Mouse (Mus musculus): ENCODE measurements around the gene Tmem94. TPM values are rescaled to one million over a fixed set of nuclear protein-coding genes. Genes with fewer than 3 reads are reported as not detected.

Gene Tmem94
- total and polyA plus RNA-seq, 3 experiments: 23.2 to 64.4 (median 38.9) TPM

DNA sequence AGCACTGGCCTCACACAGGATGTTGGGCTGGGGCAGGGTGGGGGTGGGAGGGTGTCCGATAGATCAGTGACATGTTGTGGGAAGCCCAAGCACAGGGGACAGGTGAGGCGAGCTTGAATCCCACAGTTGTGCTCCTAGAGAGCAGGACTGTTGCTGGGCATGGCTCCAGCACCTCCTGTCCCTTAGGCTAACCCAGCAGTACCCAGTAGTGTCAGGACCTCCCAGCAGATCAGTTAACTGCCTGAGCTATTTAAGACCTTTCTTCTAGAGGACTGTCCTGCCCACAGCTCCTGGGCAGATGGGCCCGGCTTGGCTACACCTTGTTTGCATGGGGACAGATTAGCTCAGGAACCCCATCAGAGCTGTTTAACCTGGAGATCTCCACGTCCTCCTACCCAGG lies 63.8 kb downstream of the Tmem94 start:
- H3K4me1 ChIP-seq (ENCODE audit: control insufficient read depth in 1 of 2, insufficient read depth in 2 of 2, low read length in 2 of 2): peaks cover 11 to 33% of the 10 kb centered on the region in 2 experiments

DNA sequence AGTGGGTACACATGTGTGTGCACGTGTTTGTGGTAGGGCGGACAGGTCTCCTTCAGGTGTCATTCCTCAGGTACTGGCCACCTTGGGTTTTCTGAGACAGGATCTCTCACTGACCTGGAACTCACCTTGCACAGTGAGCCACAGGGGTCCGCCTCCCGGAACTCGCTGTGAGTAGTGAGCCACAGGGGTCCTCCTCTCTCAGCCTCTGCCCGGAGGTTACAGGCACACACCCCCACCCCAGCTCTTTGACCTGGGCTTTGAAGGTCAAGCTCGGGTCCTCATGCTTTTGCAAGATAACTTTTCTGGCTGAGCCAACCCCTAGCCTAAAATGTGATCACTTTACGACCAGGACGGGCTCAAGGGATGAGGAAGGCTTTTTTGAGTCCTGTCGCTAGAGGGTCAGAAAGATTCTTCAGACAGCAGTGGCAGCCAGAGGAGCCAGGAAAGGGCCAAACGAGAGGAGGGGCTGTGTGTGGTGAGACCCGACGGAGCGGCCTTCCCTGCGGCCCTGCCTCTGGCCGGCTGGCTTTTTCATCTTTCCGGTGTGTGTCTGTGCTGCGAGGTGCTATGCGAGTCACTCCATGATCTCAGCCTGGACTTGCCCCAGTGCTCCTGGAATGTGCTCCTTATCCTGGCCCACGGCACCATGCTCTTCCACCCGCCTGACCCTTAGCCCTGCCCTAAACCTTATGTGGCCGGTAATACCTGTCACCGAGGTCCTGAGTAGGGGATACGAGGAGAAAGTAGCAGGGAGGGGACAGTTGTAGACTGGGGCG lies 65.5 kb downstream of the Tmem94 start:
- no peak overlapping the region for H3K9ac ChIP-seq (ENCODE audit: control insufficient read depth, low read depth, low read length, poor library complexity, severe bottlenecking)
- no peak overlapping the region for H3K4me3 ChIP-seq (ENCODE audit: control insufficient read depth in 1 of 2, insufficient read depth in 1 of 2, low read depth in 2 of 2, low read length in 2 of 2)
- H3K9me3 ChIP-seq (replicated peaks; ENCODE audit: insufficient read depth, low read length): no peaks in the 10 kb centered on the region
- no peaks in the 10 kb centered on the region for H3K79me2 ChIP-seq (ENCODE audit: control insufficient read depth, insufficient read depth, low read length, poor library complexity)
- no peak for DNase-seq (ENCODE audit: low read depth, low spot score)
- H3K36me3 ChIP-seq (ENCODE audit: control insufficient read depth in 1 of 2, insufficient read depth in 2 of 2, low read length in 2 of 2): peaks cover 0 to 16% of the 10 kb centered on the region in 2 experiments; a peak in 2 of 4 replicates
- no peaks in the 10 kb centered on the region for H3K27me3 ChIP-seq (ENCODE audit: control insufficient read depth in 1 of 2, insufficient read depth in 2 of 2, low read length in 2 of 2)
- no peak for TF ChIP-seq GATA1 (IDR thresholded peaks at IDR 0.05; ENCODE audit: low read depth, low read length)
- TF ChIP-seq MEF2A (IDR thresholded peaks at IDR 0.05; ENCODE audit: extremely low read depth, insufficient replicate concordance, low read depth, low read length, poor library complexity, severe bottlenecking): no peak
- no peak for TF ChIP-seq HCFC1 (IDR thresholded peaks at IDR 0.05; ENCODE audit: low read depth, low read length)
- TF ChIP-seq RAD21 (IDR thresholded peaks at IDR 0.05; ENCODE audit: low read depth, low read length): no peak
- no peak for TF ChIP-seq MAX (IDR thresholded peaks at IDR 0.05; ENCODE audit: low read length)
- TF ChIP-seq MAFK (IDR thresholded peaks at IDR 0.05; ENCODE audit: borderline replicate concordance, low read depth, low read length): no peak
- TF ChIP-seq NELFE (IDR thresholded peaks at IDR 0.05; ENCODE audit: low read depth, low read length): no peak
- TF ChIP-seq POLR2AphosphoS5 (IDR thresholded peaks at IDR 0.05; ENCODE audit: borderline replicate concordance, low read depth, low read length): no peak
- no peak for TF ChIP-seq CHD2 (IDR thresholded peaks at IDR 0.05; ENCODE audit: low read length)
- H3K27ac ChIP-seq (ENCODE audit: control insufficient read depth, low read depth, low read length): no peak overlapping the region
- H3K4me1 ChIP-seq (ENCODE audit: control insufficient read depth in 1 of 2, insufficient read depth in 2 of 2, low read length in 2 of 2): peaks cover 11 to 27% of the 10 kb centered on the region in 2 experiments

More for the DNA sequence above, 63.8 kb downstream of the Tmem94 start:
- Histone ChIP-seq H3K9ac (ENCODE audit: control insufficient read depth, low read depth, low read length, poor library complexity, severe bottlenecking) (no peak overlapping the region), H3K9me3 (replicated peaks; ENCODE audit: insufficient read depth, low read length) (no peaks in the 10 kb centered on the region), H3K27me3 (ENCODE audit: control insufficient read depth in 1 of 2, insufficient read depth in 2 of 2, low read length in 2 of 2) (no peaks in the 10 kb centered on the region), H3K4me3 (ENCODE audit: control insufficient read depth in 1 of 2, insufficient read depth in 1 of 2, low read depth in 2 of 2, low read length in 2 of 2) (no peak overlapping the region), H3K79me2 (ENCODE audit: control insufficient read depth, insufficient read depth, low read length, poor library complexity) (peaks cover 7% of the 10 kb centered on the region), H3K36me3 (ENCODE audit: control insufficient read depth in 1 of 2, insufficient read depth in 2 of 2, low read length in 2 of 2) (peaks cover 0 to 20% of the 10 kb centered on the region in 2 experiments; a peak in 2 of 4 replicates), H3K27ac (ENCODE audit: control insufficient read depth, low read depth, low read length) (no peak overlapping the region)
- no peak for DNase-seq (ENCODE audit: low read depth, low spot score)
- TF ChIP-seq POLR2A (IDR thresholded peaks at IDR 0.05; ENCODE audit: control insufficient read depth in 1 of 2, insufficient read depth in 1 of 2, low read depth in 1 of 2, low read length in 2 of 2, poor library complexity in 1 of 2): no peak
- no peak for TF ChIP-seq CTCF (IDR thresholded peaks at IDR 0.05 in 2 of 3, conservative IDR thresholded peaks at IDR 0.05 in 1 of 3; ENCODE audit: control insufficient read depth in 1 of 3, insufficient read depth in 1 of 3, low read depth in 2 of 3, low read length in 3 of 3, poor library complexity in 1 of 3, severe bottlenecking in 1 of 3)
- no peak for TF ChIP-seq JUND (IDR thresholded peaks at IDR 0.05; ENCODE audit: low read depth, low read length)
- no peak for TF ChIP-seq USF2 (IDR thresholded peaks at IDR 0.05; ENCODE audit: borderline replicate concordance in 1 of 2, insufficient read depth in 1 of 2, low read depth in 1 of 2, low read length in 2 of 2)
- TF ChIP-seq MYB (IDR thresholded peaks at IDR 0.05; ENCODE audit: low read depth, low read length): no peak
- no peak for TF ChIP-seq MAFK (IDR thresholded peaks at IDR 0.05; ENCODE audit: borderline replicate concordance, low read depth, low read length)
